9 mouse cellular contexts compared by ENCODE assay signal in the genomic region with DNA sequence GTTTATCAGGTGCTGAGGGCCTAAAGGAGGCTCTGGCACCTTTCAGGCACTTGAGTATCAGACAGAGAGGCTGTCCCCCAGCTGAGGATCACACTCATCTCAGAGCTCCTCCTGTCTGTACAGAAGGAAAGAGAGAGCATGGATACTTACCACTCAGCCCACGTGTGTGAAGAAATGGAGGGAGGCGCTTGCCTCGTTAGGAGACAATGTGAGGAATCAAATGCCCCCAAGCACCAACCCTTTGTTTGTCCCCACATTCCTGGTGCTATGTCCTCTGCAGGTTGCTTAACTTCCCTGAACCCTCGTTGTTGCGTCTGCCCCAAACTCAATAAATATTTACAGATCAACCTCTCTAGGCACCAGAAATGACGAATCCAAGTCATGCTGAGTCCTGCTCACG. TPM values are rescaled to one million over a fixed set of nuclear protein-coding genes. Genes with fewer than 3 reads are reported as not detected.
DNase-seq lines count a peak whose midpoint lies in the region; ATAC-seq and TF ChIP-seq lines count a peak whose summit lies in the region.
"Had no signal": no experiment of that assay in that cellular context is flagged by ENCODE, and none has a peak within 500 bp of the region (broad histone marks: within the 10 kb centered on the region; RNA-seq: fewer than 3 reads in every experiment).

No protein-coding gene starts in this region.

- no peak overlapping the region; the same call in 1 of the 2 replicates for H3K4me2 ChIP-seq in heart, embryonic 15.5 days
- peak overlapping the region; percentile 7; the same call in 1 of the 2 replicates for H3K4me2 ChIP-seq in midbrain, embryonic 13.5 days (replicated peaks)
- no peak overlapping the region for H3K4me2 ChIP-seq in midbrain, postnatal 0 days (ENCODE audit: low read depth, low read length, poor library complexity, severe bottlenecking)
- 0 out of 2 replicates have a peak overlapping the region, but pooled peaks have one; percentile 28 for H3K4me2 ChIP-seq in intestine, embryonic 15.5 days (replicated peaks)

- peaks cover 20% of the 10 kb centered on the region for H3K27me3 ChIP-seq in heart, embryonic 15.5 days
- H3K27me3 ChIP-seq in heart, adult 2 months (ENCODE audit: control insufficient read depth, insufficient read depth, low read length): no peaks in the 10 kb centered on the region
- peaks cover 41% of the 10 kb centered on the region for H3K27me3 ChIP-seq in midbrain, embryonic 13.5 days
- peaks cover 7% of the 10 kb centered on the region for H3K27me3 ChIP-seq in midbrain, postnatal 0 days (ENCODE audit: insufficient read depth, low read length)
- H3K27me3 ChIP-seq in intestine, embryonic 15.5 days (replicated peaks): no peaks in the 10 kb centered on the region

- no peak for TF ChIP-seq POLR2A in heart, adult 2 months (IDR thresholded peaks at IDR 0.05; ENCODE audit: insufficient read depth, low read depth, low read length)

- no peak for TF ChIP-seq EP300 in heart, adult 2 months (IDR thresholded peaks at IDR 0.05; ENCODE audit: insufficient read depth, low read depth, low read length)

- H3K9ac ChIP-seq in heart, embryonic 15.5 days: no peak overlapping the region
- no peak overlapping the region for H3K9ac ChIP-seq in heart, adult 2 months (ENCODE audit: low read depth, low read length)
- no peak overlapping the region for H3K9ac ChIP-seq in midbrain, embryonic 13.5 days (replicated peaks)
- H3K9ac ChIP-seq in midbrain, postnatal 0 days (replicated peaks; ENCODE audit: low read length, poor library complexity, severe bottlenecking): no peak overlapping the region
- no peak overlapping the region for H3K9ac ChIP-seq in intestine, embryonic 15.5 days
- H3K9ac ChIP-seq: liver, embryonic 15.5 days had no signal

- no peaks in the 10 kb centered on the region for H3K36me3 ChIP-seq in heart, embryonic 15.5 days
- H3K36me3 ChIP-seq in heart, adult 2 months (ENCODE audit: control insufficient read depth, insufficient read depth, low read length): no peaks in the 10 kb centered on the region
- no peaks in the 10 kb centered on the region for H3K36me3 ChIP-seq in midbrain, embryonic 13.5 days
- no peaks in the 10 kb centered on the region for H3K36me3 ChIP-seq in midbrain, postnatal 0 days (ENCODE audit: insufficient read depth, low read length)
- H3K36me3 ChIP-seq in intestine, embryonic 15.5 days: no peaks in the 10 kb centered on the region

- H3K79me2 ChIP-seq in heart, adult 2 months (replicated peaks; ENCODE audit: control insufficient read depth, insufficient read depth, low read length): no peaks in the 10 kb centered on the region

- ATAC-seq in heart, embryonic 15.5 days (replicated peaks; ENCODE audit: insufficient number of reproducible peaks, insufficient read depth, low FRiP score, low read depth): no peak
- no peak for ATAC-seq in midbrain, embryonic 13.5 days
- no peak for ATAC-seq in midbrain, postnatal 0 days (ENCODE audit: low FRiP score)
- ATAC-seq in intestine, embryonic 15.5 days: no peak
- no peak for ATAC-seq in inflammation-experienced regulatory T-cells, adult 6 months

- no peak for TF ChIP-seq CTCF in heart, adult 2 months (IDR thresholded peaks at IDR 0.05)
- TF ChIP-seq CTCF in midbrain, postnatal 0 days (IDR thresholded peaks at IDR 0.05): no peak

- H3K4me3 ChIP-seq in heart, embryonic 15.5 days: no peak overlapping the region
- H3K4me3 ChIP-seq in heart, adult 2 months: no peak overlapping the region
- H3K4me3 ChIP-seq in midbrain, embryonic 13.5 days (replicated peaks): no peak overlapping the region
- H3K4me3 ChIP-seq in midbrain, postnatal 0 days (ENCODE audit: low read depth, low read length): no peak overlapping the region
- H3K4me3 ChIP-seq in intestine, embryonic 15.5 days (replicated peaks): no peak overlapping the region
- H3K4me3 ChIP-seq: liver, embryonic 15.5 days had no signal

- H3K27ac ChIP-seq in heart, embryonic 15.5 days: 0 out of 2 replicates have a peak overlapping the region, but pooled peaks have one; percentile 89
- H3K27ac ChIP-seq in heart, adult 2 months: no peak overlapping the region; the same call in 1 of the 2 replicates
- H3K27ac ChIP-seq in midbrain, embryonic 13.5 days: no peak overlapping the region
- no peak overlapping the region for H3K27ac ChIP-seq in midbrain, postnatal 0 days (ENCODE audit: low read depth, low read length)
- peak overlapping the region; percentile 93; the same call in 1 of the 2 replicates for H3K27ac ChIP-seq in intestine, embryonic 15.5 days
- H3K27ac ChIP-seq: liver, embryonic 15.5 days had no signal

- WGBS in heart, embryonic 15.5 days: 49% methylated on average over 7 of the region's 7 CpGs
- WGBS in heart, adult 2 months: 75% methylated on average over 7 of the region's 7 CpGs
- 26% methylated on average over 7 of the region's 7 CpGs for WGBS in midbrain, embryonic 13.5 days
- 39% methylated on average over 7 of the region's 7 CpGs for WGBS in midbrain, postnatal 0 days
- WGBS in intestine, embryonic 15.5 days: 41% methylated on average over 7 of the region's 7 CpGs

- no peaks in the 10 kb centered on the region for H3K9me3 ChIP-seq in heart, embryonic 15.5 days (replicated peaks)
- no peaks in the 10 kb centered on the region for H3K9me3 ChIP-seq in midbrain, embryonic 13.5 days
- H3K9me3 ChIP-seq in midbrain, postnatal 0 days (ENCODE audit: low read length): no peaks in the 10 kb centered on the region
- H3K9me3 ChIP-seq in intestine, embryonic 15.5 days: no peaks in the 10 kb centered on the region
- H3K9me3 ChIP-seq: liver, embryonic 15.5 days had no signal

- no peak for DNase-seq in heart, adult 2 months
- DNase-seq in midbrain, postnatal 0 days (ENCODE audit: low spot score): no peak
- no peak for DNase-seq in layer of hippocampus, postnatal 25 days (ENCODE audit: extremely low spot score in 1 of 2, low spot score in 1 of 2)
- no peak for DNase-seq in adrenal gland, postnatal 36 days

- intact Hi-C loops in heart, adult 2 months (cut with DNase I): no loop called here

- H3K4me1 ChIP-seq in heart, embryonic 15.5 days (replicated peaks): peaks cover 84% of the 10 kb centered on the region
- H3K4me1 ChIP-seq in heart, adult 2 months (ENCODE audit: control insufficient read depth, insufficient read depth, low read length): peaks cover 25% of the 10 kb centered on the region
- peaks cover 75% of the 10 kb centered on the region for H3K4me1 ChIP-seq in midbrain, embryonic 13.5 days (replicated peaks)
- H3K4me1 ChIP-seq in midbrain, postnatal 0 days (ENCODE audit: insufficient read depth, low read length): peaks cover 16% of the 10 kb centered on the region
- peaks cover 71% of the 10 kb centered on the region for H3K4me1 ChIP-seq in intestine, embryonic 15.5 days (replicated peaks)

RNA-seq across cellular contexts. Expression of a gene that starts 4.8 kb away (rescaled TPM):
- polyA plus RNA-seq in heart, embryonic 15.5 days (2015; fragmentation: Nextera tagmentation; extraction: Ambion mirVana): 6.7 and 10.9 TPM in 2 replicates
- total RNA-seq in heart, adult 2 months (2021): 1 to 10 TPM; 2.8 to 4.5 TPM
- 3.7 and 4.4 TPM in 2 replicates for polyA plus RNA-seq in heart, adult 2 months (2012; rRNA removed)
- polyA plus RNA-seq in midbrain, embryonic 13.5 days (2015; fragmentation: Nextera tagmentation; extraction: Ambion mirVana): 8.3 and 9.3 TPM in 2 replicates
- 7.3 and 8.5 TPM in 2 replicates for total RNA-seq in midbrain, postnatal 0 days (2014; rRNA removed)
- polyA plus RNA-seq in midbrain, postnatal 0 days (2015; fragmentation: Nextera tagmentation; extraction: Ambion mirVana): 4.4 and 4.9 TPM in 2 replicates
- 18.4 and 19.1 TPM in 2 replicates for polyA plus RNA-seq in intestine, embryonic 15.5 days (2015; fragmentation: Nextera tagmentation; extraction: Ambion mirVana)
- 10 to 100 TPM; 21.7 to 47.4 (median 28.6) TPM for polyA plus RNA-seq in inflammation-experienced regulatory T-cells, adult 6 months (2017; shearing (Covaris generic))
- total RNA-seq in layer of hippocampus, postnatal 25 days (2021): 1 to 10 TPM; 1.3 to 1.8 TPM
- total RNA-seq in adrenal gland, postnatal 36 days (2021): 10 to 100 TPM in 1 of 2 experiments, 1 to 10 TPM in 1; 6.6 to 17.5 TPM

RNA-seq across cellular contexts. Expression of a gene that starts 21.0 kb away (rescaled TPM):
- polyA plus RNA-seq in heart, embryonic 15.5 days (2015; fragmentation: Nextera tagmentation; extraction: Ambion mirVana): 21.9 and 26.8 TPM in 2 replicates
- 10 to 100 TPM; 17.9 to 18.1 TPM for total RNA-seq in heart, adult 2 months (2021)
- polyA plus RNA-seq in heart, adult 2 months (2012; rRNA removed): 21.8 and 26.5 TPM in 2 replicates
- 46.0 and 50.8 TPM in 2 replicates for polyA plus RNA-seq in midbrain, embryonic 13.5 days (2015; fragmentation: Nextera tagmentation; extraction: Ambion mirVana)
- 62.0 and 72.2 TPM in 2 replicates for total RNA-seq in midbrain, postnatal 0 days (2014; rRNA removed)
- 55.0 and 61.8 TPM in 2 replicates for polyA plus RNA-seq in midbrain, postnatal 0 days (2015; fragmentation: Nextera tagmentation; extraction: Ambion mirVana)
- 32.6 and 33.5 TPM in 2 replicates for polyA plus RNA-seq in intestine, embryonic 15.5 days (2015; fragmentation: Nextera tagmentation; extraction: Ambion mirVana)
- 10 to 100 TPM; 26.4 to 38.4 (median 36.7) TPM for polyA plus RNA-seq in inflammation-experienced regulatory T-cells, adult 6 months (2017; shearing (Covaris generic))
- 10 to 100 TPM; 74.2 to 75.9 TPM for total RNA-seq in layer of hippocampus, postnatal 25 days (2021)
- total RNA-seq in adrenal gland, postnatal 36 days (2021): 10 to 100 TPM; 54.7 to 58.7 TPM

Comparison
In these comparisons a context has a peak if more than half of its experiments do, and no peak if none do; other contexts are left out.
1. H3K27ac ChIP-seq: peak in heart, embryonic 15.5 days (single experiment) and intestine, embryonic 15.5 days (single experiment); none in heart, adult 2 months (single experiment), midbrain, embryonic 13.5 days (single experiment) and midbrain, postnatal 0 days (single experiment).
2. H3K4me2 ChIP-seq: peak in midbrain, embryonic 13.5 days (single experiment) and intestine, embryonic 15.5 days (single experiment); none in heart, embryonic 15.5 days (single experiment) and midbrain, postnatal 0 days (single experiment).